Mouse (Mus musculus) liver, adult 10 weeks (tissue): ENCODE results near the gene Btbd35f25. TPM values are rescaled to one million over a fixed set of nuclear protein-coding genes. Genes with fewer than 3 reads are reported as not detected.

Experiments used
- polyA plus RNA-seq: library from polyadenylated mRNA; stranded (reverse); fragments of 350-450 nt; fragmentation: Illumina TruSeq; extraction: RNeasy Lipid Tissue Mini Kit (QIAGEN cat#74804); gene quantifications from one replicate; pipeline ENCODE4 v1.2.3, GENCODE M21; 2014; ENCODE audit warnings: low read depth, low replicate concordance

The Btbd35f25 gene
- polyA plus RNA-seq, result not detected

GRCm38 (mm10) chrX:31717056-31717455 is at the start of gene Btbd35f25:
TSS of gene Btbd35f25 (minus strand) at chrX:31717156.

Other genes starting within 250 kb of the Btbd35f25 start
- not detected for gene Gm21883, start 142.9 kb downstream of the Btbd35f25 start, polyA plus RNA-seq
- not detected for gene Spin2e, start 98.2 kb downstream of the Btbd35f25 start, polyA plus RNA-seq
- gene Gm21637, start 244.9 kb upstream of the Btbd35f25 start, polyA plus RNA-seq, result not detected